Mouse (Mus musculus): ENCODE measurements around the gene Exoc6b.

DNA sequence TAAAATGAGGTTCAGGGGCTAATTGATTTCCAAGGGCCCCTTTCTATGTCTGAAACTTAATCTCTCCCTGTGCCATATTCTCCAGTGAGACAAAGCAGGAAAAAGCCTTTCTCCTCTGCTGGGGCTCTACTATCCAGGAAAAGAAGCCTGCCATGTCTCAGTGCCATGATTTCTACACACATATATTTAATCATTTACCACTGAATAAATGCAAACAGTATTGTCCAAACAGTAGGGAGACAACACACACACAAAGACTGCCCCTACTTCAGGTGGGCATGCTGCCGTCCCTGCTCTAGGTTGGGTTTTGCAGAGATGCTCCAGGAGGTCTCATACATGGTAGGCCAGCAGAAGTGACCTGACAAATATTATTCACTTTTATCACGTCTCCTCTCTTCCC is 422.6 kb downstream of the Exoc6b start:
- TF ChIP-seq POLR2A (IDR thresholded peaks at IDR 0.05; ENCODE audit: insufficient read length, low read depth), result no peak
- no peak for TF ChIP-seq USF1 (IDR thresholded peaks at IDR 0.05; ENCODE audit: low read depth)
- no peak for TF ChIP-seq MYOG (IDR thresholded peaks at IDR 0.05; ENCODE audit: control insufficient read depth in 1 of 3, insufficient read depth in 1 of 3, insufficient read length in 2 of 3, low read depth in 2 of 3)
- TF ChIP-seq E2F4 (IDR thresholded peaks at IDR 0.05; ENCODE audit: insufficient read depth), result no peak
- no peak for TF ChIP-seq MYOD1 (IDR thresholded peaks at IDR 0.05; ENCODE audit: control insufficient read depth in 1 of 3, insufficient read length in 2 of 3, low read depth in 2 of 3)
- TF ChIP-seq TCF12 (IDR thresholded peaks at IDR 0.05; ENCODE audit: insufficient read depth, poor library complexity, severe bottlenecking), result no peak
- TF ChIP-seq MAX (IDR thresholded peaks at IDR 0.05; ENCODE audit: low read depth), result no peak
- no peak for TF ChIP-seq TCF3 (IDR thresholded peaks at IDR 0.05; ENCODE audit: insufficient read length, low read depth)
- no peak for TF ChIP-seq SRF (IDR thresholded peaks at IDR 0.05; ENCODE audit: control insufficient read depth, insufficient read length, low read depth)
- no peak for TF ChIP-seq CEBPB (IDR thresholded peaks at IDR 0.05; ENCODE audit: insufficient read depth, poor library complexity, severe bottlenecking)
- no peak for TF ChIP-seq POLR2AphosphoS2 (IDR thresholded peaks at IDR 0.05; ENCODE audit: insufficient read length, low read depth)

All from myocyte (in vitro differentiated cells).